29 mouse cellular contexts compared by ENCODE assay signal in genomic region chr14:54920076-54920685, GRCm38 (mm10). TPM values are rescaled to one million over a fixed set of nuclear protein-coding genes. Genes with fewer than 3 reads are reported as not detected.
"Had no signal": no experiment of that assay in that cellular context is flagged by ENCODE, and none has a peak within 500 bp of the region (broad histone marks: within the 10 kb centered on the region; RNA-seq: fewer than 3 reads in every experiment).

No protein-coding gene starts in this region.

- DNase-seq: gastrocnemius, postnatal 14 days; gastrocnemius, postnatal 36 days; heart, adult 18-20 months; heart, postnatal 14 days; heart, postnatal 36 days; kidney, adult 11 months; kidney, adult 8-10 months; kidney, postnatal 25 days; layer of hippocampus, adult 9-11 months; layer of hippocampus, postnatal 36 days; left cerebral cortex, postnatal 4 days had no signal

- H3K4me2 ChIP-seq: heart, embryonic 12.5 days; hindbrain, embryonic 12.5 days; hindbrain, embryonic 14.5 days; kidney, embryonic 15.5 days; limb, embryonic 13.5 days; limb, embryonic 15.5 days; liver, embryonic 12.5 days had no signal

- ATAC-seq: hindbrain, postnatal 0 days; intestine, embryonic 16.5 days; liver, embryonic 12.5 days had no signal

- H3K27me3 ChIP-seq: heart, embryonic 12.5 days; hindbrain, embryonic 12.5 days; kidney, embryonic 15.5 days; limb, embryonic 13.5 days; limb, embryonic 15.5 days had no signal

- H3K36me3 ChIP-seq: liver, embryonic 12.5 days had no signal

- H3K9me3 ChIP-seq: limb, embryonic 15.5 days; liver, embryonic 12.5 days had no signal

- H3K27ac ChIP-seq: heart, embryonic 10.5 days; hindbrain, embryonic 12.5 days; hindbrain, embryonic 14.5 days; hindbrain, postnatal 0 days; kidney, embryonic 15.5 days; kidney, postnatal 0 days; limb, embryonic 13.5 days; limb, embryonic 15.5 days; liver, embryonic 12.5 days; liver, embryonic 14.5 days had no signal

- H3K9ac ChIP-seq: hindbrain, embryonic 12.5 days; hindbrain, embryonic 14.5 days; kidney, embryonic 15.5 days; limb, embryonic 13.5 days; limb, embryonic 15.5 days; liver, embryonic 12.5 days; liver, embryonic 14.5 days had no signal

- H3K4me3 ChIP-seq: heart, embryonic 10.5 days; heart, embryonic 12.5 days; hindbrain, embryonic 12.5 days; kidney, embryonic 15.5 days; limb, embryonic 13.5 days; limb, embryonic 15.5 days; liver, embryonic 12.5 days had no signal

RNA-seq across cellular contexts. Expression of gene Il25, which starts 12.3 kb away (rescaled TPM):
- polyA plus RNA-seq: gonadal fat pad, adult 2 months; heart, embryonic 10.5 days; heart, embryonic 12.5 days; heart, embryonic 14.5 days; heart, embryonic 16.5 days; hindbrain, embryonic 12.5 days; intestine, embryonic 16.5 days; kidney, embryonic 15.5 days; limb, embryonic 11.5 days; limb, embryonic 15.5 days; liver, adult 2 months; liver, embryonic 12.5 days; liver, embryonic 14.5 days; liver, embryonic 16.5 days had no signal

RNA-seq across cellular contexts. Expression of gene Cmtm5, which starts 15.9 kb away (rescaled TPM):
- polyA plus RNA-seq: liver, adult 2 months; liver, embryonic 12.5 days had no signal
